Mouse (Mus musculus) hindbrain, embryonic 15.5 days (tissue): ENCODE results near the gene Olfr346. TPM values are rescaled to one million over a fixed set of nuclear protein-coding genes. Genes with fewer than 3 reads are reported as not detected.

Experiments
- ATAC-seq: fragments of 200-750 bp; cut with Nextera tagmentation; 2 replicates; pipeline ENCODE4 v1.8.0; 2017; ENCODE audit warnings: low read depth, moderate number of reproducible peaks, moderate TSS enrichment; ENCODE audit not compliant: low FRiP score
- H3K27ac ChIP-seq: fragments of 300-500 bp; sonication (generic); replicated peaks from 2 replicates; pipeline ENCODE4 v1.5.1; 2015; ENCODE audit warnings: mild to moderate bottlenecking, inconsistent platforms
- H3K27me3 ChIP-seq: fragments of 300-500 bp; sonication (generic); 2 replicates; pipeline ENCODE4 v1.6.1; 2015; ENCODE audit warnings: control low read depth, inconsistent platforms
- H3K36me3 ChIP-seq: fragments of 300-500 bp; sonication (generic); 2 replicates; pipeline ENCODE4 v1.6.1; 2015; ENCODE audit warnings: control low read depth, inconsistent platforms
- H3K4me1 ChIP-seq: fragments of 300-500 bp; sonication (generic); replicated peaks from 2 replicates; pipeline ENCODE4 v1.6.1; 2015; ENCODE audit warnings: control low read depth, inconsistent platforms
- H3K4me2 ChIP-seq: fragments of 300-500 bp; sonication (generic); 2 replicates; pipeline ENCODE4 v1.6.1; 2015; ENCODE audit warnings: moderate library complexity, mild to moderate bottlenecking, inconsistent platforms
- H3K4me3 ChIP-seq: fragments of 300-500 bp; sonication (generic); 2 replicates; pipeline ENCODE4 v1.5.1; 2015; ENCODE audit warnings: mild to moderate bottlenecking, inconsistent platforms
- H3K9ac ChIP-seq: fragments of 300-500 bp; sonication (generic); 2 replicates; pipeline ENCODE4 v1.6.1; 2015; ENCODE audit warnings: inconsistent platforms
- H3K9me3 ChIP-seq: fragments of 300-500 bp; sonication (generic); 2 replicates; pipeline ENCODE4 v1.6.1; 2016; ENCODE audit warnings: control low read depth, inconsistent platforms
- WGBS: fragments of 180-500 bp; shearing (Covaris S2); methylation state at CpG from one replicate; pipeline ENCODE4 v1.1.7; 2015; 5-methylcytosine and 5-hydroxymethylcytosine counted together
- polyA plus RNA-seq: library from polyadenylated mRNA; unstranded; fragments of >200 nt; fragmentation: Nextera tagmentation; extraction: Ambion mirVana; gene quantifications from 2 replicates; pipeline ENCODE4 v1.2.1, GENCODE M21; 2015

The Olfr346 gene
- polyA plus RNA-seq, result not detected in 2 replicates

DNA sequence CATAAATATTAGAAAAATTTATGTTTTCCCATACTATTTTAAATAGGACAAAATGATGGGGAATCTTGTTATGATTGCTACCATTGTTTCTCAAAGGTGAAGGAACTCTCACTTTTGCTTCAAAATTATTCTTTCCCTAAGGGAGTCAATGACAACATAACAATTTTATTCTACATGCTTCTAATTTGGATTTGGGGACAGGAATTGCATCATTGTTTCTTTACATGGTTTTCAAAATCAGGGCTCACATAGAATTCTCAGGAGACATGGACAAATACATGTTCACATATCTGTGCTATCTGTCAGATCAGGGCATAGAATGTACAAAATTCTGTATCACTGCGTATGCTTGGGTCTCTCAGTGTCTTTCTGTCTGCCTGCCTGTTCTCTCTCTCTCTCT, at the start of gene Olfr346:
Gene Olfr346, plus strand, starts transcription at position 301 of the 400 bp plus-strand sequence.
- no peak for ATAC-seq
- Histone ChIP-seq H3K36me3 (no peaks in the 10 kb centered on the region), H3K4me1 (no peaks in the 10 kb centered on the region), H3K27me3 (no peaks in the 10 kb centered on the region), H3K9ac (no peak within 1 kb of the TSS), H3K27ac (no peak within 1 kb of the TSS), H3K4me3 (no peak within 1 kb of the TSS), H3K4me2 (no peak within 1 kb of the TSS), H3K9me3 (peaks cover 8% of the 10 kb centered on the region; the same call in 1 of the 2 replicates)
- WGBS, result 95% methylated on average over 1 of the region's 1 CpGs

DNA sequence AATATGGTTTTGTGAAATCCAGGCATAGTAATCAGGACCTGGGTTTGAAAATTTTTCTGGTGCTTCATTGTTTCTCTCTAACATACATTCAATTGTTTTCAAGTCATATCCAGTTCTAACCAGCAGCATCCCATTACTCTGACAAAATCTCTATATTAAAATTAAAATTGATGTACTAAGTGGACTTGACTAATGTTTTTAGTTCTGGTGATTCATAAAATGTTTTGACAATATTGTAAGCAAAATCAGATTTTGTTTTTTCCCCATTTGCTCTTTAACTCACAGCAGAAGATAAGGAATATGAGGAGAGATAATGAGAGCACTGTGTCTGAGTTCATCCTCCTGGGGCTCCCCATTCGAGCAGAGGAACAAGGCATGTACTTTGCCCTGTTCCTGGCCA, 45.8 kb upstream of the Olfr346 start, which contains the start of gene Olfr345:
Gene Olfr345, plus strand, starts transcription at position 301 of the 400 bp plus-strand sequence.
- H3K4me1 ChIP-seq, result no peaks in the 10 kb centered on the region
- no peaks in the 10 kb centered on the region for H3K36me3 ChIP-seq
- WGBS, result 78% methylated on average over 1 of the region's 1 CpGs
- no peak within 1 kb of the TSS for H3K9ac ChIP-seq
- no peaks in the 10 kb centered on the region for H3K27me3 ChIP-seq
- no peak within 1 kb of the TSS for H3K27ac ChIP-seq
- H3K4me3 ChIP-seq, result no peak within 1 kb of the TSS
- no peak within 1 kb of the TSS for H3K4me2 ChIP-seq
- peaks cover 6% of the 10 kb centered on the region; the same call in 1 of the 2 replicates for H3K9me3 ChIP-seq
- ATAC-seq, result no peak

DNA sequence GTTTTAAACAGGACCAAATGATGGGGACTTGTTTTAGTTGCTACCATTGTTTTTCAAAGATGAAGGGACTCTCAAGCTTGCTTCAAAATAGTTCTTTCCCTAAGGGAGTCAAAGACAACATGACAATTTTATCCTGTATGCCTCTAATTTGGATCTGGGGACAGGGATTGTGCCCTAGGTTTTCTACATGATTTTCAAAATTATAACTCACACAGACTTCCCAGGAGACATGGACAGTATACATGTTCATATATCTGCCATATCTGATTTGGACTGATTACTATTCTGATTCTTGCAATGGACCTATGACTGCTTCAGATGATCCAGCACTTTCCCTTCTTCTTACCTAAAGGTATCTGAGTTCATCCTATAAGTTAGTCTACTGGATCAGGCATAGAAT, 46.0 kb downstream of the Olfr346 start, which contains the start of gene Olfr347:
Gene Olfr347, plus strand, starts transcription at position 301 of the 400 bp plus-strand sequence.
- Histone ChIP-seq H3K9ac (no peak within 1 kb of the TSS), H3K4me3 (no peak within 1 kb of the TSS), H3K9me3 (peaks cover 6% of the 10 kb centered on the region; the same call in 1 of the 2 replicates), H3K27ac (no peak within 1 kb of the TSS), H3K27me3 (no peaks in the 10 kb centered on the region), H3K36me3 (no peaks in the 10 kb centered on the region), H3K4me1 (no peaks in the 10 kb centered on the region), H3K4me2 (no peak within 1 kb of the TSS)
- no peak for ATAC-seq

GRCm38 (mm10) chr2:36736226-36736625, 50.6 kb downstream of the Olfr346 start:
- H3K27ac ChIP-seq, result no peak overlapping the region
- H3K4me1 ChIP-seq, result no peaks in the 10 kb centered on the region
- no peak overlapping the region for H3K4me3 ChIP-seq
- WGBS, result 61% methylated on average over 3 of the region's 3 CpGs
- no peak overlapping the region for H3K9ac ChIP-seq
- H3K27me3 ChIP-seq, result no peaks in the 10 kb centered on the region
- ATAC-seq, result no peak
- no peaks in the 10 kb centered on the region for H3K36me3 ChIP-seq
- no peak overlapping the region for H3K4me2 ChIP-seq
- H3K9me3 ChIP-seq, result no peaks in the 10 kb centered on the region

Other genes with a start within 250 kb of the Olfr346 start
- gene Olfr340, start 233.2 kb upstream of the Olfr346 start, polyA plus RNA-seq, result not detected in 2 replicates
- gene Olfr341, start 203.3 kb upstream of the Olfr346 start, polyA plus RNA-seq, result not detected in 2 replicates
- not detected in 2 replicates for gene Olfr342, start 160.8 kb upstream of the Olfr346 start, polyA plus RNA-seq
- gene Olfr344, start 119.1 kb upstream of the Olfr346 start, polyA plus RNA-seq, result not detected in 2 replicates
- not detected in 2 replicates for gene Olfr345, start 45.7 kb upstream of the Olfr346 start, polyA plus RNA-seq
- gene Olfr347, start 46.1 kb downstream of the Olfr346 start, polyA plus RNA-seq, result not detected in 2 replicates
- not detected in 2 replicates for gene Olfr348, start 98.5 kb downstream of the Olfr346 start, polyA plus RNA-seq
- not detected in 2 replicates for gene Olfr50, start 104.8 kb downstream of the Olfr346 start, polyA plus RNA-seq
- not detected in 2 replicates for gene Olfr3, start 131.2 kb downstream of the Olfr346 start, polyA plus RNA-seq
- gene Olfr350, start 160.5 kb downstream of the Olfr346 start, polyA plus RNA-seq, result not detected in 2 replicates
- not detected in 2 replicates for gene Olfr351, start 176.9 kb downstream of the Olfr346 start, polyA plus RNA-seq
- not detected in 2 replicates for gene Olfr352, start 182.7 kb downstream of the Olfr346 start, polyA plus RNA-seq
- not detected in 2 replicates for gene Olfr353, start 207.1 kb downstream of the Olfr346 start, polyA plus RNA-seq
- not detected in 2 replicates for gene Olfr354, start 219.9 kb downstream of the Olfr346 start, polyA plus RNA-seq
- gene Olfr355, start 243.1 kb downstream of the Olfr346 start, polyA plus RNA-seq, result not detected in 2 replicates